Mouse (Mus musculus) neural tube, embryonic 13.5 days (tissue): ENCODE results near the gene Olfr1461. TPM values are rescaled to one million over a fixed set of nuclear protein-coding genes. Genes with fewer than 3 reads are reported as not detected.

Experiments
- ATAC-seq: fragments of 200-750 bp; cut with Nextera tagmentation; 2 replicates; pipeline ENCODE4 v1.8.0; 2017; ENCODE audit warnings: low read depth, mild to moderate bottlenecking, moderate TSS enrichment, moderate library complexity
- H3K27ac ChIP-seq: fragments of 300-500 bp; sonication (generic); replicated peaks from 2 replicates; pipeline ENCODE4 v1.5.1; 2015; ENCODE audit warnings: moderate library complexity, mild to moderate bottlenecking, inconsistent platforms
- H3K27me3 ChIP-seq: fragments of 300-500 bp; sonication (generic); 2 replicates; pipeline ENCODE4 v1.6.1; 2015; ENCODE audit warnings: mild to moderate bottlenecking, inconsistent platforms
- H3K36me3 ChIP-seq: fragments of 300-500 bp; sonication (generic); 2 replicates; pipeline ENCODE4 v1.6.1; 2015; ENCODE audit warnings: mild to moderate bottlenecking, inconsistent platforms
- H3K4me1 ChIP-seq: fragments of 300-500 bp; sonication (generic); replicated peaks from 2 replicates; pipeline ENCODE4 v1.6.1; 2015; ENCODE audit warnings: inconsistent platforms
- H3K4me2 ChIP-seq: fragments of 300-500 bp; sonication (generic); 2 replicates; pipeline ENCODE4 v1.6.1; 2015; ENCODE audit warnings: inconsistent platforms, mild to moderate bottlenecking, moderate library complexity
- H3K4me3 ChIP-seq: fragments of 300-500 bp; sonication (generic); 2 replicates; pipeline ENCODE4 v1.5.1; 2015; ENCODE audit warnings: mild to moderate bottlenecking, inconsistent platforms
- H3K9ac ChIP-seq: fragments of 300-500 bp; sonication (generic); 2 replicates; pipeline ENCODE4 v1.6.1; 2015; ENCODE audit warnings: moderate library complexity, mild to moderate bottlenecking, inconsistent platforms
- H3K9me3 ChIP-seq: fragments of 300-500 bp; sonication (generic); 2 replicates; pipeline ENCODE4 v1.6.1; 2016; ENCODE audit warnings: inconsistent platforms
- WGBS: fragments of 180-500 bp; shearing (Covaris S2); methylation state at CpG from one replicate; pipeline ENCODE4 v1.1.7; 2015; 5-methylcytosine and 5-hydroxymethylcytosine counted together
- polyA plus RNA-seq: library from polyadenylated mRNA; unstranded; fragments of >200 nt; fragmentation: Nextera tagmentation; extraction: Ambion mirVana; gene quantifications from 2 replicates; pipeline ENCODE4 v1.2.1, GENCODE M21; 2015

Gene Olfr1461
- polyA plus RNA-seq = not detected in 2 replicates

GRCm38 (mm10) chr19:13162700-13163099 lies at the start of gene Olfr1461:
TSS of gene Olfr1461 (plus strand) at chr19:13163000.
- no peak for ATAC-seq
- WGBS = 57% methylated on average over 1 of the region's 1 CpGs
- no peak within 1 kb of the TSS for H3K4me2 ChIP-seq
- H3K27me3 ChIP-seq = no peaks in the 10 kb centered on the region
- no peaks in the 10 kb centered on the region for H3K36me3 ChIP-seq
- no peaks in the 10 kb centered on the region for H3K9me3 ChIP-seq
- H3K4me1 ChIP-seq = no peaks in the 10 kb centered on the region
- H3K9ac ChIP-seq = no peak within 1 kb of the TSS
- H3K4me3 ChIP-seq = no peak within 1 kb of the TSS
- no peak within 1 kb of the TSS for H3K27ac ChIP-seq

GRCm38 (mm10) chr19:13149449-13149848 lies 13.4 kb upstream of the Olfr1461 start, which contains the start of gene Olfr1459:
TSS of gene Olfr1459 (minus strand) at chr19:13149549.
- Histone ChIP-seq H3K9me3 (peaks cover 35% of the 10 kb centered on the region), H3K27ac (no peak within 1 kb of the TSS), H3K4me2 (no peak within 1 kb of the TSS), H3K27me3 (no peaks in the 10 kb centered on the region), H3K9ac (no peak within 1 kb of the TSS), H3K36me3 (no peaks in the 10 kb centered on the region), H3K4me1 (no peaks in the 10 kb centered on the region), H3K4me3 (no peak within 1 kb of the TSS)
- ATAC-seq = no peak
- 78% methylated on average over 1 of the region's 1 CpGs for WGBS

GRCm38 (mm10) chr19:13185434-13185833 lies 22.6 kb downstream of the Olfr1461 start, which contains the start of gene Olfr1462:
TSS of gene Olfr1462 (plus strand) at chr19:13185734.
- Histone ChIP-seq H3K4me2 (no peak within 1 kb of the TSS), H3K4me3 (no peak within 1 kb of the TSS), H3K9ac (no peak within 1 kb of the TSS), H3K4me1 (no peaks in the 10 kb centered on the region), H3K27ac (no peak within 1 kb of the TSS), H3K36me3 (no peaks in the 10 kb centered on the region), H3K9me3 (peaks cover 10% of the 10 kb centered on the region), H3K27me3 (no peaks in the 10 kb centered on the region)
- ATAC-seq = no peak
- WGBS = 93% methylated on average over 1 of the region's 1 CpGs

Other genes with a start within 250 kb of the Olfr1461 start
- not detected in 2 replicates for gene Olfr1448, start 238.6 kb upstream of the Olfr1461 start, polyA plus RNA-seq
- not detected in 2 replicates for gene Olfr1449, start 232.2 kb upstream of the Olfr1461 start, polyA plus RNA-seq
- not detected in 2 replicates for gene Olfr1450, start 212.7 kb upstream of the Olfr1461 start, polyA plus RNA-seq
- not detected in 2 replicates for gene Olfr1451, start 168.0 kb upstream of the Olfr1461 start, polyA plus RNA-seq
- gene Olfr1453, start 134.7 kb upstream of the Olfr1461 start, polyA plus RNA-seq = not detected in 2 replicates
- not detected in 2 replicates for gene Olfr1454, start 102.4 kb upstream of the Olfr1461 start, polyA plus RNA-seq
- gene Olfr1457, start 65.1 kb upstream of the Olfr1461 start, polyA plus RNA-seq = not detected in 2 replicates
- gene Olfr1458, start 56.2 kb upstream of the Olfr1461 start, polyA plus RNA-seq = not detected in 2 replicates
- not detected in 2 replicates for gene Olfr1459, start 13.5 kb upstream of the Olfr1461 start, polyA plus RNA-seq
- gene Olfr1462, start 22.7 kb downstream of the Olfr1461 start, polyA plus RNA-seq = not detected in 2 replicates
- gene Olfr1463, start 68.3 kb downstream of the Olfr1461 start, polyA plus RNA-seq = not detected in 2 replicates
- gene Olfr1465, start 152.5 kb downstream of the Olfr1461 start, polyA plus RNA-seq = not detected in 2 replicates
- gene Olfr1466, start 175.9 kb downstream of the Olfr1461 start, polyA plus RNA-seq = not detected in 2 replicates
- not detected in 2 replicates for gene Olfr1467, start 199.2 kb downstream of the Olfr1461 start, polyA plus RNA-seq
- gene Olfr1469, start 244.8 kb downstream of the Olfr1461 start, polyA plus RNA-seq = not detected in 2 replicates